Mouse (Mus musculus): ENCODE results near the gene Cnbd2. TPM values are rescaled to one million over a fixed set of nuclear protein-coding genes. Genes with fewer than 3 reads are reported as not detected.
"Not testable (repeated sequence)": the region's sequence is repeated elsewhere in the genome, so short reads cannot be mapped to it uniquely, and the experiment has no call there.

Cnbd2 gene
- total RNA-seq, 2 experiments from 2014 or later: 3.6 to 24.5 TPM

- no peak for ATAC-seq (ENCODE audit: poor library complexity, severe bottlenecking)
Observed at GRCm38 (mm10) chr2:156379929-156380328, 67.8 kb downstream of the Cnbd2 start.

DNA sequence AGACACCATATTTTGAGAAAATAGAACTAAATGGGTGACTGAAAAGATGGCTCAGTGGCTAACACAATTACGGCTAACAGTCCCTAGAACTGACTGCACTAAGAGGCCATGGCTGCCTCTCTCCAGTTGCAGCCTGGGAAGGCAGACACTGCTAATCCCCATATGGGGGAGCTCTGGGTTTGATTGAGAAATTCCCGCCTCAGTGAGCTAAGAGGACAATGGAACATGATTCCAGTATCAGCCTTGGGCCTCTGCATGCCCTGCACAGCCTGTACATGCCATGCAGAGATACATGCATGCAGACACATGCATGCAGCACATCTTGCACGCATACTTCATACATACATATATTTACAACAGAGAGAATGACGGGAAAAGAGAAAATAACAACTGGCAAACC lies 69.3 kb downstream of the Cnbd2 start:
- no peak for ATAC-seq (ENCODE audit: poor library complexity, severe bottlenecking)

- ATAC-seq (ENCODE audit: poor library complexity, severe bottlenecking): peak; percentile 99
Observed at GRCm38 (mm10) chr2:156392461-156393154, 80.5 kb downstream of the Cnbd2 start.

DNA sequence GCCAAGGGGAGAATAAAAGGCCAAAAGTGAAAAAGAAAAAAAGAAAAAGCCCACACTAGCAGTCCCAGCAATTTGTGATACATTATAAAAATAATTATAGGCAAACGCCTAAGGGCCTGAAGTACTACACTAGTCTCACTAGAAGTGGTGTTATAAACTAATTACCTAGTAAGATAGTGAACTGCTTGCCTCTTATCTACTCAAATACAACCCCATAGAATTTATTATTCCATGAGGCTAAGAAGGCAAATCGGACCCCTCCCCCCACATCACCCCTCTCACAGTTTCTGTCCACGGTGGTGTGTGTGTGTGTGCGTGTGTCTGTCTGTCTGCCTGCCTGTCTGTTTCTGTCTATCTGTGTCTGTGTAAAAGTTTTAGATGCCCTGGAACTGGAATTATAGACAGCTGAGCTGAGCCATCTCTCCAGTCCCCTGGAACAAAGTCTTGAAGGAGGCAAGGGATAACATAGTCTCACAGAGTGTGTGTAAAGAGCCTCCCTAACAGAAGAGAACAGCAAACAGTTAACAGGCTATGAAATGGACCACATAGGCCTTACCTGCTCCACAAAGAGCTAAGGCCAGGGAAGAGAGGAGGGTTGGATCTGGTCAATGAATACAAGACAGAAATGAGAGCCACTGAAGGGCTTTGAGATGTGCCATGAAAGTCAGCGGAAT lies 81.2 kb downstream of the Cnbd2 start:
- ATAC-seq (ENCODE audit: poor library complexity, severe bottlenecking): no peak

DNA sequence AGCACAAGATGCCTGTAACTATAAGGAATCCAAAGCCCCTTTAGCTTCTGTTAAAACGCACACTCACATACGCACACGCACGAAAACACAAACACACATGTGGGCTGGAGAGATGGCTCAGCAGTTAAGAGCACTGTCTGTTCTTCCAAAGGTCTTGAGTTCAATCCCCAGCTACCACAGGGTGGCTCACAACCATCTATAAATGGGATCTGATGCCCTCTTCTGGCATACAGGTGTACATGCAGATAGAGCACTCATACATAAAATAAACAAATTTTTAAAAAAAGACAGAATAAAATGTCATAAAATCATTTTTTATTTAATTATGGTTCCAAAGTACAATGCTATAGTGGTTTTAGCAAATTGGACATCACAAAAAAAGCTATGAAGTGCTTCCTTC lies 82.2 kb downstream of the Cnbd2 start:
- ATAC-seq (ENCODE audit: poor library complexity, severe bottlenecking): no peak

GRCm38 (mm10) chr2:156396096-156396495 lies 84.0 kb downstream of the Cnbd2 start:
- ATAC-seq (ENCODE audit: poor library complexity, severe bottlenecking): no peak

DNA sequence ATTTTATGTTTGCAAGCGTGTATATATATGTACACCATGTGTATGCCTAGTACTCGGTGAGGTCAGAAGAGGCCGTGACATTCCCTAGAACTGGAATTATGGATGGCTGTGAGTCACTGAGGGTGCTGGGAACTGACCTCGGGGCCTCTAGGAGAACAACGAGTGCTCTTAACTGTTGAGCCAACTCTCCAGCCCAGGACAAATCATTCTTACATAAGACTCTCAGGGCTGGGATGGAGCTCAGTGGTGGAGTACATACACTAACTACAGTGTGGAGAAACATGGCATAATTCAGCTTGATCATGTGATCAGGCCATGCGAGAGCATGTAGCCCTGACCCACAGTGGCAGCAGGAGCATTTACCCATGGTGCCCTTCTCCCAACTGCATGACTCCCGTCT lies 85.9 kb downstream of the Cnbd2 start:
- ATAC-seq (ENCODE audit: poor library complexity, severe bottlenecking): no peak

DNA sequence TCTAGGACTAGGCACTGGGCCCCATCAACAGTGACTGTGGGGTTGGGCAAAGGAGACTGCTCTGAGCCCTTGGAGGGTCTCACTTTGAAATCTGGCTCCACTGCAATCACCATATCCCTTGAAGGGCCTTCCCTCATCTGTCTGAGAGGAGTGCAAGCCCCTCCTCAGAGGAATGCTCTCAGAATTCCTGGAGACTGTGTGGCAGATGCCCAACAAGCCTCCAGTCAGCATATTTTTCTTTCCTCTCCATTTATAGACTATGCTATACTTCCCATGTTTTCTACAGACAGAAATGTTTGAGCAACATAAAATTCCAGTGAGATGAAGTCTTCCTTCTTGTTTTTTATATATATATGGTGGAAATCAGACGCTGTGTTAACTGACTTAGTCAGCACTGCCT lies 87.4 kb downstream of the Cnbd2 start:
- no peak for ATAC-seq (ENCODE audit: poor library complexity, severe bottlenecking)

GRCm38 (mm10) chr2:156401331-156401730 lies 89.2 kb downstream of the Cnbd2 start:
- ATAC-seq (ENCODE audit: poor library complexity, severe bottlenecking): peak; percentile 33; the same call in 1 of the 2 replicates

- no peak for ATAC-seq (ENCODE audit: poor library complexity, severe bottlenecking)
Observed at GRCm38 (mm10) chr2:156402036-156402435, 89.9 kb downstream of the Cnbd2 start.

DNA sequence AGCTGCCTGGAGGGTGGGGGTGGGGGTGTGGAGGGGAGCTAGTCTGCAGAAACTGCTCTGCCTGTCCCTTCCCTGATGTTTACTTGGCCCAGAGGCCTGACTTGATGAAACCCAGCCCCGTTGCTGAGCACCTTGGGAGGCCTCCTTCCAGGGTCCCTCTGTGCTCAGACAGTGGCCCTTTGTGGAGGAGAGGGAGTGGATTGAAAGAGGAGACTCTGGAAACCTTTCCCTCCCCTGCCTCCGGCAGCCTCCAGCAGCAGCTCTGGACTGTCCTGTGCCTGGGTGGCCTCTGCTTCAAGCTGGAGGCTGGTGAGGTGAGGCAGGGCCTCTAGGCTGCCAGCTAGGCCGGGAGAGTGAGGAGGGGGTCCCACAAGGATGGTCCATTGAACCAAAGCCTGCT lies 94.9 kb downstream of the Cnbd2 start:
- ATAC-seq (ENCODE audit: poor library complexity, severe bottlenecking): no peak

- ATAC-seq (ENCODE audit: poor library complexity, severe bottlenecking): no peak
Observed at GRCm38 (mm10) chr2:156408168-156408567, 96.1 kb downstream of the Cnbd2 start.

DNA sequence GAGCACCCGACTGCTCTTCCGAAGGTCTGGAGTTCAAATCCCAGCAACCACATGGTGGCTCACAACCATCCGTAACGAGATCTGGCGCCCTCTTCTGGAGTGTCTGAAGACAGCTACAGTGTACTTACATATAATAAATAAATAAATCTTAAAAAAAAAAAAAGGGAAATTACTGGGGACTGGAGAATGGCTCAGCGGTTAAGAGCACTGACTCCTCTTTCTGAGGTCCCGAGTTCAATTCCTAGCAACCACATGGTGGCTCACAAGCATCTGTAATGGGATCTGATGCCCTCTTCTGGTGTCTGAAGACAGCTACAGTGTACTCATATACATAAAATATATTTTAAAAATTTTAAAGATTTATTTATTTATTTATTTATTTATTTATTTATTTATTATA lies 99.2 kb downstream of the Cnbd2 start:
- ATAC-seq (ENCODE audit: poor library complexity, severe bottlenecking): not testable (repeated sequence)

DNA sequence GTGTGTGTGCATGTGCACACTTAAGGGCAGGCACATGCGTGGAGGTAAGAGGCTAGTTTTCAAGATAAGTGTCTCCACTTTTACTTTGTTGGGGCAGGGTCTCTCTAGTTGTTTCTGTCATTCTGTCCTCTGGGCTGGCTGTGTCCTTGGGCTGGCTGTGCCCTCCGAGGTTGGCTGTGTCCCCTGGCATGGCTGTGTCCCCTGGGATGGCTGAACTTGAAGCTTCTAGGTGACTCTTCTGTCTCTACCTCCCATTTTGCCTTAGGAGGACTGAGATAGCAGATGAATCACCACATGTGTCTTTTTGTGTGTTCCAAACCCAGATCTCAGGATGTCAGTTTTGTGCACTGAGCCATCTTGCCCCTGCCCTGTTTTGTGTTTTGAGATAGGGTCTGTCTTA lies 102.9 kb downstream of the Cnbd2 start:
- no peak for ATAC-seq (ENCODE audit: poor library complexity, severe bottlenecking)

DNA sequence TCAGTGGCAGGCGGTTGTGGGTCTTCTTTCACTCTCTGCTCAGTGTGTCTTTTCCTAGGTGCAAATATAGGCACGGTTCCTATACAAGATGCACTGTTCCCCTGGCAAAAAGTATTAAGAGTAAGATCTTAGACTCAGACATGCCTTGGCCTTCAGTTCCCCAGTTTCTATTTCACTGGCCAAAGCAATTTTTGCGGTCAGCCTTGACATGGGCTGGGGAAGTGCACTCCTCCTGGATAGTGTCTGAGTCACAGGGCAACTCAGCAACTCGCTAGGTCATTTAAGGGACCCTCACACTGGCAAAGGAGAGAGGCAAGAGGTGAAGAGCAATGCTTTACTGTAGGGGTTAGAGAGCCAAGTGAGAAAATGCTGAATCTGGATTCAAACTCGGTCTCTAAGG lies 103.6 kb downstream of the Cnbd2 start:
- peak; percentile 71 for ATAC-seq (ENCODE audit: poor library complexity, severe bottlenecking)

DNA sequence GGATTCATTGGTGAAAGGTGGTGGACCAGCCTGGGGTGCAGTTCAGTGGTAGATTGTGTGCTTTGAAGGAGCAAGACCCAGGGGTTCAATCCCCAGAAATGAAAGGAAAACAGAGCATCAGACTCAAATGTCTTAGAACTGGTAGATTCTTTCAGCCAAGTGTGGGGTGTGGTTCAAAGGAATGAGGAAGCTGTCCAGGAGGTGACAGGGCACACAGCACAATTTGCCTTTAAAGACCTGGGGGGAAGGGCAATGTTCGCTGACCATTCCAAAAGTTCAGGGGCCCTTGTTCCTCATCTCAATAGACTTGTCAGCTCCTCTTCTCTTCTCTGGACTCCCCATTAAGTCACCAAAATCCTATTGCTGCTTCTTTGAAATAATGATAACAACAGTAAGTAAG lies 105.1 kb downstream of the Cnbd2 start:
- ATAC-seq (ENCODE audit: poor library complexity, severe bottlenecking): peak; percentile 60

GRCm38 (mm10) chr2:156418467-156418866 lies 106.4 kb downstream of the Cnbd2 start:
- no peak for ATAC-seq (ENCODE audit: poor library complexity, severe bottlenecking)

GRCm38 (mm10) chr2:156420327-156420693 lies 108.2 kb downstream of the Cnbd2 start:
- no peak for ATAC-seq (ENCODE audit: poor library complexity, severe bottlenecking)

- peak; percentile 43 for ATAC-seq (ENCODE audit: poor library complexity, severe bottlenecking)
Observed at GRCm38 (mm10) chr2:156420694-156421380, 108.7 kb downstream of the Cnbd2 start, which contains the start of gene Epb41l1. Gene Epb41l1 (plus strand): TSS chr2:156420909.

- 0 out of 2 replicates have a peak, but pooled peaks have one; percentile 3 for ATAC-seq (ENCODE audit: poor library complexity, severe bottlenecking)
Observed at GRCm38 (mm10) chr2:156421381-156422110, 109.4 kb downstream of the Cnbd2 start.

GRCm38 (mm10) chr2:156422631-156423030 lies 110.5 kb downstream of the Cnbd2 start:
- no peak for ATAC-seq (ENCODE audit: poor library complexity, severe bottlenecking)
